Mouse (Mus musculus) midbrain, embryonic 15.5 days (tissue): Measurements from ENCODE around the gene Ctcfl. TPM values are rescaled to one million over a fixed set of nuclear protein-coding genes. Genes with fewer than 3 reads are reported as not detected.

ENCODE experiments used
- ATAC-seq: fragments of 200-750 bp; cut with Nextera tagmentation; replicated peaks from 2 replicates; pipeline ENCODE4 v1.8.0; 2017; ENCODE audit warnings: moderate TSS enrichment
- H3K27ac ChIP-seq: fragments of 300-500 bp; sonication (generic); 2 replicates; pipeline ENCODE4 v1.5.1; 2015; ENCODE audit warnings: mild to moderate bottlenecking, inconsistent platforms
- H3K27me3 ChIP-seq: fragments of 300-500 bp; sonication (generic); replicated peaks from 2 replicates; pipeline ENCODE4 v1.6.1; 2015; ENCODE audit warnings: inconsistent platforms
- H3K36me3 ChIP-seq: fragments of 300-500 bp; sonication (generic); replicated peaks from 2 replicates; pipeline ENCODE4 v1.6.1; 2015; ENCODE audit warnings: inconsistent platforms
- H3K4me1 ChIP-seq: fragments of 300-500 bp; sonication (generic); 2 replicates; pipeline ENCODE4 v1.6.1; 2015; ENCODE audit warnings: inconsistent platforms
- H3K4me2 ChIP-seq: fragments of 300-500 bp; sonication (generic); 2 replicates; pipeline ENCODE4 v1.6.1; 2015; ENCODE audit warnings: inconsistent platforms, mild to moderate bottlenecking, moderate library complexity
- H3K4me3 ChIP-seq: fragments of 300-500 bp; sonication (generic); 2 replicates; pipeline ENCODE4 v1.5.1; 2015; ENCODE audit warnings: mild to moderate bottlenecking, inconsistent platforms
- H3K9ac ChIP-seq: fragments of 300-500 bp; sonication (generic); 2 replicates; pipeline ENCODE4 v1.6.1; 2015; ENCODE audit warnings: mild to moderate bottlenecking, inconsistent platforms
- H3K9me3 ChIP-seq: fragments of 300-500 bp; sonication (generic); 2 replicates; pipeline ENCODE4 v1.6.1; 2016; ENCODE audit warnings: inconsistent platforms
- WGBS: fragments of 180-500 bp; shearing (Covaris S2); methylation state at CpG from one replicate; pipeline ENCODE4 v1.1.7; 2015; ENCODE audit warnings: mixed read lengths; 5-methylcytosine and 5-hydroxymethylcytosine counted together
- polyA plus RNA-seq: library from polyadenylated mRNA; unstranded; fragments of >200 nt; fragmentation: Nextera tagmentation; extraction: Ambion mirVana; gene quantifications from 2 replicates; pipeline ENCODE4 v1.2.1, GENCODE M21; 2015

Gene Ctcfl
- polyA plus RNA-seq: 0.05 and 0.14 TPM in 2 replicates

GRCm38 (mm10) chr2:173119023-173119944 lies at the start of gene Ctcfl:
Gene Ctcfl, minus strand, starts transcription at chr2:173119525.
- 84% methylated on average over 35 of the region's 35 CpGs for WGBS
- H3K9me3 ChIP-seq: no peaks in the 10 kb centered on the region

GRCm38 (mm10) chr2:173168411-173168851 lies 49.1 kb upstream of the Ctcfl start:
- no peak overlapping the region for H3K9ac ChIP-seq
- no peak for ATAC-seq
- no peak overlapping the region for H3K27ac ChIP-seq
- H3K9me3 ChIP-seq: no peaks in the 10 kb centered on the region
- H3K36me3 ChIP-seq: no peaks in the 10 kb centered on the region
- H3K27me3 ChIP-seq: no peaks in the 10 kb centered on the region; the same call in 1 of the 2 replicates
- no peak overlapping the region for H3K4me3 ChIP-seq
- WGBS: 68% methylated on average over 5 of the region's 5 CpGs
- H3K4me1 ChIP-seq: peaks cover 22% of the 10 kb centered on the region
- no peak overlapping the region for H3K4me2 ChIP-seq

More at GRCm38 (mm10) chr2:173119023-173119944, at the start of gene Ctcfl:
- Histone ChIP-seq H3K27me3 (no peaks in the 10 kb centered on the region), H3K36me3 (no peaks in the 10 kb centered on the region), H3K4me1 (no peaks in the 10 kb centered on the region), H3K4me3 (no peak within 1 kb of the TSS), H3K27ac (no peak within 1 kb of the TSS), H3K4me2 (no peak within 1 kb of the TSS), H3K9ac (no peak within 1 kb of the TSS)
- no peak for ATAC-seq

GRCm38 (mm10) chr2:173165357-173165756 lies 46.0 kb upstream of the Ctcfl start:
- Histone ChIP-seq H3K9ac (no peak overlapping the region), H3K27me3 (no peaks in the 10 kb centered on the region), H3K4me3 (no peak overlapping the region), H3K27ac (no peak overlapping the region), H3K4me1 (no peaks in the 10 kb centered on the region), H3K36me3 (no peaks in the 10 kb centered on the region), H3K4me2 (no peak overlapping the region), H3K9me3 (no peaks in the 10 kb centered on the region)
- no peak for ATAC-seq
- WGBS: 81% methylated on average over 10 of the region's 10 CpGs

- no peak overlapping the region for H3K9ac ChIP-seq
- WGBS: 84% methylated on average over 10 of the region's 10 CpGs
- ATAC-seq: no peak
Observed at GRCm38 (mm10) chr2:173164946-173165345, 45.6 kb upstream of the Ctcfl start.

GRCm38 (mm10) chr2:173164358-173164757 lies 45.0 kb upstream of the Ctcfl start:
- WGBS: 60% methylated on average over 2 of the region's 2 CpGs
- Histone ChIP-seq H3K9ac (no peak overlapping the region), H3K27ac (no peak overlapping the region), H3K4me3 (no peak overlapping the region), H3K9me3 (no peaks in the 10 kb centered on the region), H3K36me3 (no peaks in the 10 kb centered on the region), H3K27me3 (no peaks in the 10 kb centered on the region), H3K4me1 (no peaks in the 10 kb centered on the region), H3K4me2 (no peak overlapping the region)
- ATAC-seq: no peak

More at GRCm38 (mm10) chr2:173164946-173165345, 45.6 kb upstream of the Ctcfl start:
- Histone ChIP-seq H3K9me3 (no peaks in the 10 kb centered on the region), H3K4me2 (no peak overlapping the region), H3K4me3 (no peak overlapping the region), H3K36me3 (no peaks in the 10 kb centered on the region), H3K4me1 (no peaks in the 10 kb centered on the region), H3K27ac (no peak overlapping the region), H3K27me3 (no peaks in the 10 kb centered on the region)

GRCm38 (mm10) chr2:173163380-173163779 lies 44.1 kb upstream of the Ctcfl start:
- H3K4me2 ChIP-seq: no peak overlapping the region
- H3K4me1 ChIP-seq: no peaks in the 10 kb centered on the region
- no peak for ATAC-seq
- no peaks in the 10 kb centered on the region for H3K27me3 ChIP-seq
- no peak overlapping the region for H3K9ac ChIP-seq
- no peaks in the 10 kb centered on the region for H3K9me3 ChIP-seq
- 82% methylated on average over 8 of the region's 8 CpGs for WGBS
- no peak overlapping the region for H3K27ac ChIP-seq
- H3K36me3 ChIP-seq: no peaks in the 10 kb centered on the region
- H3K4me3 ChIP-seq: no peak overlapping the region

GRCm38 (mm10) chr2:173159354-173160311 lies 40.3 kb upstream of the Ctcfl start:
- Histone ChIP-seq H3K4me2 (peak overlapping the region; percentile 21; the same call in 1 of the 2 replicates), H3K27me3 (no peaks in the 10 kb centered on the region), H3K9ac (no peak overlapping the region), H3K4me1 (no peaks in the 10 kb centered on the region), H3K36me3 (no peaks in the 10 kb centered on the region), H3K9me3 (no peaks in the 10 kb centered on the region), H3K4me3 (no peak overlapping the region), H3K27ac (no peak overlapping the region)
- 53% methylated on average over 24 of the region's 24 CpGs for WGBS
- ATAC-seq: peak; percentile 65; the same call in 1 of the 2 replicates

GRCm38 (mm10) chr2:173158390-173159055 lies 39.2 kb upstream of the Ctcfl start:
- WGBS: 92% methylated on average over 19 of the region's 19 CpGs
- Histone ChIP-seq H3K4me1 (no peaks in the 10 kb centered on the region), H3K4me3 (no peak overlapping the region), H3K27ac (no peak overlapping the region), H3K9me3 (no peaks in the 10 kb centered on the region), H3K36me3 (no peaks in the 10 kb centered on the region), H3K4me2 (no peak overlapping the region), H3K27me3 (no peaks in the 10 kb centered on the region), H3K9ac (no peak overlapping the region)
- no peak for ATAC-seq

- Histone ChIP-seq H3K4me3 (no peak overlapping the region), H3K27ac (no peak overlapping the region), H3K4me2 (no peak overlapping the region), H3K27me3 (no peaks in the 10 kb centered on the region), H3K9me3 (no peaks in the 10 kb centered on the region), H3K4me1 (no peaks in the 10 kb centered on the region), H3K36me3 (no peaks in the 10 kb centered on the region), H3K9ac (no peak overlapping the region)
- ATAC-seq: no peak
- 95% methylated on average over 4 of the region's 4 CpGs for WGBS
Observed at GRCm38 (mm10) chr2:173157871-173158270, 38.5 kb upstream of the Ctcfl start.

GRCm38 (mm10) chr2:173157376-173157775 lies 38.1 kb upstream of the Ctcfl start:
- no peaks in the 10 kb centered on the region for H3K36me3 ChIP-seq
- no peaks in the 10 kb centered on the region for H3K27me3 ChIP-seq
- no peaks in the 10 kb centered on the region for H3K9me3 ChIP-seq
- H3K4me2 ChIP-seq: no peak overlapping the region
- H3K9ac ChIP-seq: no peak overlapping the region
- H3K27ac ChIP-seq: no peak overlapping the region
- H3K4me3 ChIP-seq: no peak overlapping the region
- ATAC-seq: no peak
- no peaks in the 10 kb centered on the region for H3K4me1 ChIP-seq
- WGBS: 57% methylated on average over 4 of the region's 4 CpGs

GRCm38 (mm10) chr2:173156923-173157322 lies 37.6 kb upstream of the Ctcfl start:
- Histone ChIP-seq H3K9me3 (no peaks in the 10 kb centered on the region), H3K4me1 (no peaks in the 10 kb centered on the region), H3K9ac (no peak overlapping the region), H3K36me3 (no peaks in the 10 kb centered on the region), H3K4me3 (no peak overlapping the region), H3K27me3 (no peaks in the 10 kb centered on the region), H3K4me2 (no peak overlapping the region), H3K27ac (no peak overlapping the region)
- ATAC-seq: no peak
- WGBS: 88% methylated on average over 13 of the region's 13 CpGs
